Mouse (Mus musculus): ENCODE results near the gene Mapk8ip1.
"Not testable (repeated sequence)": the region's sequence is repeated elsewhere in the genome, so short reads cannot be mapped to it uniquely, and the experiment has no call there.

Mapk8ip1 gene

DNA sequence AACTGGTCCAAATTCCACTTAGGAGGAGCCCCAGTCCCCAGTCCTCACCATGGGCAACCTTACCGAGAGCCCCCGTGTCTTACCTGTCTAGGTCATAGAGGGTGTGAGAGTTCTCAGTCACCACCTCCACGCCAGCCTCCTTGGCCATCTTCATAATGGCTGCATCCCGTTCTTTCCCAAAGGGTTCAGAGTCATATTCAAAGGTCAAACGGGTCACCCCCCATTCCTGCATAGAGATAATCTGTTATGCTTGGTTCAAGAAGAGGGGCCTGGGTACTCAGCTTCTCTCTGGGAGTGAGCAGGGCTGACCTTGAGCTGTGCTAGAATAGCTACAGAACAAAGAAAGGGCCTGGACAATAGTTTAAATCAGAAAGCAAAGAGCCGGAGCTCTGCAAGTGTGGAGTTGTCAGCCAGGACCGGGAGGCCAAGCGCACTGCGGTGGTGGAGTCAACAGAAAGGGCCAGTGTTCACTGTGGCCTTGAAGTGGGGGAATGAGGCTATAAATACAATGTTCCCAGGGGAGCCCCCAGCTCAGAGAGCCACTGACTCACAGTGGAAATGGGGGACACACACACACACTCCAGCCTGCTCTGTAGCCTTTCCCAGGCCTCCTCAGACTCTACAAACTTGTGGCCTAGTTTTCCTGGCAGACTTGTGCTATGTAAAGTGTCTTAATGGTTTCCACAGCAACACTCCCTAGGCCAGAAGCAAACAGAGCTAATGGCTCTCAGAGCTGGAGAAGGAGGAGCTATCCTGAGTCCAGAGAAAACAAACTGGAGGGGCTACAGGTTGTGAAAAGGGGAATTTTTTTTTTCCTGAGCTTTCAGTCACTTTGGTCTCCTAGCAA is 23.6 kb upstream of the Mapk8ip1 start:
- DNase-seq = peak; percentile 62

GRCm38 (mm10) chr2:92423702-92424461 is 22.8 kb upstream of the Mapk8ip1 start:
- peak; percentile 98 for DNase-seq

GRCm38 (mm10) chr2:92423156-92423555 is 22.1 kb upstream of the Mapk8ip1 start:
- no peak for DNase-seq

- peak; percentile 52 for DNase-seq
Observed at GRCm38 (mm10) chr2:92422388-92423135, 21.5 kb upstream of the Mapk8ip1 start.

DNA sequence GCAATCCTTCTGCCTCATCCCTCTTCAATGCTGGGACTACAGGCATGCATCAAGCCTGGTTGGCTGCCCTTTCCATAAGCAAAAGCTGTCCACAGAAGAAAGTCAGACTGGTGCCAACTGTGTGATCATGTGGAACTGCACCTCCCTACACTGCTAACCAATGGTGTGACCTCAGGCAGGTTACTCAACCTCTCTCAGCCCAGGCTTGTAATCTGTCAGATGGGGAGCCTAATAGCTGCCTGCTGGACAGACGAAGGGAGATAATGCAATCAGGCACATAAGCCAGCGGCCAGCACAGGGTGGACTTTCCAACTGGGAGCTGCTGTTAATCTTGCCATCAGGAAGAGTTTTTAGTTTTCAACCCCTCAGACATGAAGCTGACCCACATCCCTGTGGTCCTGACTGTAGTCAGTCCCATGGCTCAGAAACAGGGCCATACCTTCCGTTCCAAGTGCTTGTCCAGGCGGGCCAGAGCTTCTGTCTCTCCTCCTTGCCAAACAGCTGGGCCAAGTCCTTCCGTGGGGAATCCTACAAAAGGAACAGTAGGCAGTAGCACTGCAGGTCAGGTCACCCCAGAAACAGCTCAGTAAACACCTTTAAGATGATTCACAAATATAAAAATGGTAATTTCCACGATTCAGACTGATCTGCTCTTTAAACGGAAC is 20.8 kb upstream of the Mapk8ip1 start:
- peak; percentile 78 for DNase-seq

GRCm38 (mm10) chr2:92411705-92412104 is 10.6 kb upstream of the Mapk8ip1 start:
- peak; percentile 62 for DNase-seq

DNA sequence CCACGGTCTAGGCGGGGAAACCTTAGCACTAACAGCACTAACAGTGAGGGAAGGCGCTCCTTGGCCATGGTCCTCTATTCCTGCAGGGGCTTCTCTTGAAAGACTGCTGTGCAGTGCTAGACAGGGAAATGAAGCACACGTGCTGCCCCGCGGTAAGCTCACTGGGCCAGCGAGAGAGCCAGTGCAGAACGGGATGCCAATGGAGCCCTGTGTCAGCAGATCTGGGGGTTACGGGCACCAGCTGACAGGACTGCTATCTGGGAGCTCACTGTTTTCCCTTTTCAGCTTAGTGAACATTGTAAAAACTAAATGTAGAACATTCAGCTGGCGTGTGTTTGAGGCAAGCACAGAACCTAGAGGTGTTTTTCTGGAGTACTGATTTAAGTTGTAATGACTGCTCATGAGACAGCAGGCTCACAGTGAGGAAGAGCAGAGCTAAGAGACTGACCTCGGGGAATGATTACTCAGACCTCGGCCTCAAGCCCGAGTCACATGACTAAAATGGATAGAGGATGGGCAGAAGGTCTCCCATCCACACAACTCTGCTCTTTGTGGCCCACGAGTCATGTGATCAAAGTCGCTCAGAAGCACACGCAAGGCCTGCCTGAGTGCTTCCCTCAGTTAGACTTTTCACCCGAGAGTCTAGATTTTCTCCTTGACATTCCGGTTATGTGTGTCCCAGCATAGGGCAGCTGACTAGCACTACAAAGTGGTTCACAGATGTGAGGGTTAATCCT is 7.4 kb upstream of the Mapk8ip1 start:
- DNase-seq = peak; percentile 72

- no peak for DNase-seq
Observed at GRCm38 (mm10) chr2:92405687-92406086, 4.6 kb upstream of the Mapk8ip1 start.

DNA sequence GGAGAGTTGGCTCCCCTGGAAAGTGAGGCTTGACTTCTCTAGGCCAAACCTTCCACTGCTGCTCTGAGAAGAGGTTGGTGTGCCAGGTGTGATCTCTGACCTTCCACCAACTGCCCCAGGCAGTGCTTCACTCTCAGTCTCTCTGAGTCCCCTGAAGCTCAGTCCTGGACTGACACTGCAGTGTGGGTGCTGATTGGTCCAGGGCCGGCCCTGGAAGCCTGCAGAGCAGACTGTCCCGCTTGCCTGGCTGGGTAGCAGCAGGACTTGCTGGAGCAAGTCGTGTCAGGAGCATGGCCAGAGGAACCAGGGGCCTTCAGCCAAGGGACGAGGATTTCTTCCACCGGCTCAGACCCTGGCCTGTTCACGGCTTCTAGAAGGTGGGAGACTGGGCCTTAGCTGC is 3.7 kb upstream of the Mapk8ip1 start:
- no peak for DNase-seq

DNA sequence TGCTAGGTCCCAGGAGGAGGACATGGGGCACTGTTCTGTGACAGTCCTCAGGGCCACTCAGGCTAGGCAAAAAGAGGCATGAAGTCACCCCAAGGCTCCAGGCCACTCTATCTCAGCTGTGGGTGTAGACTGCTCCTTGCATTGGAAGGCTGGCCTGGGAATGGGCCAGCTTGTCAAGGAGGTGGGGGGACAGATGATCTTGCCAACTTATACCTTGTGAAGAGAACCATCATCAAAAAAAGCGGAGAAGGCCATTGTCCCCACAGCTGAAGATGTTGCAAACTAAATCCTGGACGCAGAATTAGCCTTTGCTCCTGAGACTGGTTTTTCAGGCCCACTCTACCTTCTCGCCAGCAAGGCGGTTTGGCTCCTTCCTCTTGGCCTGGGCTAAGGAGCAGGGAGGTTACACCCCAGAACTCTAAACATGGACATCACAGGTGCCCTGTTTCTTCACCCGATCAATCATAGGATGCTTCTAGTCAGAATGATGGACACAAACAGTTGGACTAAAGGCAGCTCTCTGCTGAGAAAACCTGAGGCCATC is 2.8 kb upstream of the Mapk8ip1 start:
- DNase-seq = no peak

DNA sequence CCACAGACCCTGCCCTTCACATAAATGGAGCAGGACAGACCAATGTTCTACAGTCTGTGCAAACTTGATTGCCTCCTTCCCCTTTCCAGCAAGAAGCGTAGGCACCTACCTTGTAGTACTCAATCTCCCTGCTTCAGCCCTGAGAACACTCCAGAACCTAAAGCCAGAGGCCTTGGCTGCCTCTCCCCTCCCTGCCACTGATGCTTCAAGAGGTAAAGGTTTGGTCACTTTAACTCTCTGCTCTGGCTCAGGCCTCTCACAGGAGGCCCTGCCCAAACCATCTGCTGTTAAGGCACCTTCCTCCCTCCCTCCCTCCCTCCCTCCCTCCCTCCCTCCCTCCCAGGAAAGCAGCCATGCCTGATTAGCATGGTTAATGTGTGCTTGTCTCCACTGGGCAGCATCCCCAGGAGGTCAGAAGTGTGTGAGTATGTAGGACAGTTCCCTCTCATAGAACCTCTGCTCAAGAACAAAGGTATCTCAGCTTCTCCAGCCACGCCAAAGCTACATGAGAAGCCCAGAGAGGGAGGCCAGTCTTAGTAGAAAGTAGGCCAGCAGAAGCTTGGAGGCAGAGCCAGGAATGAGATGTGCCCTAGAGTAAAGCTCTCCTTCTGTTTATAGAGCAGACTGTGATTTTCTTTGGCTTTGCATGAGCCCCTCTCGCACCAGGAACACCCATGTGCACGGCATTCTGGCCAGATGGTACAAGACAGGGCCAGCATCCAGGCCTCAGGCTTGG is 1.7 kb upstream of the Mapk8ip1 start:
- peak; percentile 67 for DNase-seq

- no peak for DNase-seq
Observed at GRCm38 (mm10) chr2:92400682-92401081, 381 bp downstream of the Mapk8ip1 start.

- not testable (repeated sequence) for DNase-seq
Observed at GRCm38 (mm10) chr2:92399877-92400276, 1.2 kb downstream of the Mapk8ip1 start.

DNA sequence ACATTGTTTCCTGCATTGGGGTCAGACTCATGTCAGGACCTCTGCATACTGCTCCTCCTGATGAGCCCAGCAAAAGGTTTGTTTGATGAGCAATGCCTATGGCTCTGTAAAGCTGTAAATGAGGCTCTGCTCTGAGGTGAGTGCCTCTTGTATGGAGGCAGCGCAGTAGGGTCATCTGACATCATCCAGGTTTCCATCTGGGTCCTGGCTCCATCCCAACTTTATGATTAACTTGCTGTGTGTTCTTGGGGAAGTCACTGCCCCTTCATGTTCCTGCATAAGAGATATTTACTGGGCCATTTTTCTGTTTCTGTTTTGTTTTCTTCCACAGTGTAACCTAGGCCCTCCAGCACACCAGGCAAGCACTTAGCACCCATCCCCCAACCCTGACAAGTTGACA is 3.6 kb downstream of the Mapk8ip1 start:
- DNase-seq = no peak

DNA sequence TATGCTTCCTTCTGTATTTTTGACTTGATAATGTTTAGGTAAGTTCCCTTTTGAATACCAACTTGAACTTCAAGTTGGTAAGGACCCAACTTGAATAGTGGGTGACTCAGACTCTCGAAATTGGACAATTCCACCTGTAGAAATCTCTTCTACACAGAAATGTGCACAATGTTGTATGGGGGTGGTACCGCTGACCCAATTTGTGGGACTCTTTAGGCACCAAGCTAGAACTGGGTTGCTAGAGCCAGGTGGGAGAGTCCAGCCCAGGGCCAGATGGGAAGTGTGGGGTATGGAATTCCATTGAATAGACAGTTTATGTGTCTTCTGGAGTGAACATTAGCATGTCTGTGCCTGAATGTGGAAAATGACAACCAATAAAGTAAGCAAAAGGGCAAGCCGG is 5.5 kb downstream of the Mapk8ip1 start:
- no peak for DNase-seq

DNA sequence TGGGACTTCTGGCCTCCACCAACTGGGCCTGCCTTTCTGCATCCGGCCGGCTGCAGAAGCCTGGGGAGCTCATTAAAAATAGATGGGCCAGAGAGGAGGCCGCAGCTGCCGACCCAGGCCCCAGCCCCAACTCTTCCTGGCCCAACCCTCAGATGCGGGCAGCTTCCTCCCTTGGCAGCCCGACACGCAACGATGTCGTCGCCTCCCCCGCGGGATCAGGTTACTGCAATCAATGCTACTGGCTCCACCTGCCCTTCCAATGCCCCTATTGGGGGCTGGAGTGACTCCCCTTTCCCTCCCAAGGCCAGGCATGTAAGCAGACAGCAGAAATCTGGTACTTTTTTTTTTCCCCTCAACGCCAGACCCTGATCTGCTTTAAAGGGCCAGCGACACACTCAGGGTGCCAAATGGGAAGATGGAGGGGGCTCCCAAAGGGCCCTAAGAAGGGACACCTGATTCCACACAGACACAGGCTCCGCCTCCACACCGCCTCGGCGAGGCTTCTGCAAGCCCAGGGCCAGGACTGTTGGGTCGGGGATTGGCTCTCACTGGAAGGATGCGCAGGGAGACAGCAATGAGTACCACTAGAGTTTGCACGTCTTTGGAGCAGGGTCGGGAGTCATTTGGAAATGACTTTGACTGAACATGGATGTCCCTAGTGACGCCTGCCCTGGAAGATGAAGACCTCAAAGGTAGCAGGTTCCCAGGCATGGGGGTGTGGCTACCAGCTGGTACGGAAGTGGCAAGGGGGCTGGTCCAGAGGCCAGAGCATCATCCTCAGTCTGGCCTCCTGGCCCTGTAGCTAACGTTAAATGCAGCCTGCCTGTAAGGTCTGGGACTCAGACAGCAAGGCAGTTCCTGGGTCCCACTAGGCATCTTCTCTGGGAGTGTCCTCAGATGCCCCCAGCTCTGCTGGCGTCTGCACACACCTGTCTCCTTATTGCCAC is 8.5 kb downstream of the Mapk8ip1 start:
- DNase-seq = no peak

DNA sequence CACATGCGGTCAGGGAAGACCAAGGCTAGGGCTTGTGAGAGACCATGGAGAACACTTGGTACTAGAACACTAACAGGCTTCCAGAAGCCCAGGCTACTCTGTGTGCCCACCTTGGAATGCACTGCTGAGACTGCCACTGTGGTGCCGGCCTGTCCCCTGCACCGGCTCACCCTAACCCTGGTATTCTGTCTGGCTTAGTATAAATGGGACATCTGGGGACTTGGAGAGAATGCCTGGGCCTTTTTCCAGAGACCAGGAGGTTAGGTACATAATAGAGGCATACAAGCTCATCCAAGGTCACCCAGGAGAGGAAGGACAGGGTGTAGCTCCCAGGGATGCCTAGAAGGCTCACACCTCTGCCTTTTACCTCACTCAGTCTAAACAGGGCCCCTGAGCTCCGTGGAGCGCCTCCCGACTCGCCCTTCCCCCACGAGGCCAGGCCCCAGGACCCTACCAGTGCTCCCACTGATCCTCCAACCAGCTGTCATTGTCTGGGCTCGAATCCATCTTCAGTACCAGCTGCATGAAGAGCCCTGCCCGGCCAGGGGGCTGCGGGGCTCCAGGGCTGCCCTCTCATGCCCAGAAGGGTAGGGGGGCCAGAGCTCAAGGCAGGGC is 9.3 kb downstream of the Mapk8ip1 start:
- DNase-seq = no peak

DNA sequence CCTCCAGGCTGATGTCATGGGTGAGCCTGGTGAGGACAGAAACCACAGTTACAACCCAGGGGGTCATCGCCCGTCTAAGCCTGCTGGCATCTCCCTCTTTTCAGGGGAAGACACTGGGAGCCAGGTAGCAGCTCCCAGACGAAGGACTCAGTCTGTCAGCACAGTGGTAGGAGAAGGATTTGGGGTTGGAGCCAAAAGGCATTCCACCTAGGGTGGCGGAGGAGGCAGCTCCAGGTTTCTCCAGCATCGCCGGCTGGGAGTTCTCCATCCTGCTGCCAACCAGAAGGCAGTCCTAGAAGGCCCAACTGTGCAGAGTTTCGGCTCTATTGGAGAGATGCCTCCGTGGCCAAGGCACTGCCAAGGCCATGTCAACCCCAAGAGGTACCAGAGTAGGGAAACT is 9.9 kb downstream of the Mapk8ip1 start:
- DNase-seq = no peak

GRCm38 (mm10) chr2:92390206-92390930 is 10.7 kb downstream of the Mapk8ip1 start:
- DNase-seq = no peak

Data from kidney, adult 11 months (tissue).